Mouse (Mus musculus): ENCODE measurements around the gene Hsd17b2. TPM values are rescaled to one million over a fixed set of nuclear protein-coding genes. Genes with fewer than 3 reads are reported as not detected.

The Hsd17b2 gene
- total RNA-seq, 1 experiment from 2014 or later: 0.47 TPM

DNA sequence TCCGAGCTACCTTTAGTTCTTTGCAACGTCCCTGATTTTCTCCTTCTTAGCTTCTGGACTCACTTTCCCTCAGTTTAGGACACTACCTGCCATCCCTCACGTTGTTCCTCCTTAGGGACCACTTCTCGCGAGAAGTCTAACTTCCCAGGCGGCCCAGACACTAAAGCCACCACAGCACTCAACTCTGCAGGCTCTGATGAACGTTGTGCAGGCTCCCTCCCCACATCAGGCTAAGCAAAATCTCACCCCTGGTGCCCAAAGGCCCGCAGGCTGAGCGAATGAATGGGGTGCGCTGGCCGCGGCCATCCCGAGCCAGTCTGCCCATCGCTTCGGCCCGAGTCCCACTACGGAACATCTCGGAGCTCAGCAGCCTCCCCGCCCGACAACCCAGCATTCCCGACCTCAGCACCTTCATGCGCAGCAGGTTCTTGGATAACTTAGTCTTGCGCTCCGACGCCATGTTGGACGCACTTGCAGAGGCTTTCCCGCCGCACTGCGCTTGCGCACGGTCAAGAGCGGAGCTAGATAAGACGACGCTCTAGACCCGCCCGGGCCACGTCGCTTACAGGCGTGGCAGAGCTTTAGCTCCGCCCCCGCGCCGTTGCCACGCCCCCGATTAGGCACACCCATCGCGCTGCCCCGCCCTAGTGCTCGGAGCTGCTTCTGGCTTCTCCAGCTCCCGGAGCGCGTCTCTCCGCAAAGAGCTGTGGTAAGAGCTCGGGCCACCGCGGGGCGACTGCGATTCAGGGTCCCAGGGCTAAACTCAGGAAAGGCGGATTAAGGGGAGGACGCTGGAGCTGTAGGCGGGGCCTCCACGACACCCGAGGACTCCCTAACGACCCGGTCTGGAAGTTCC, 100.0 kb downstream of the Hsd17b2 start, which contains the start of gene Mphosph6:
Gene Mphosph6, minus strand, starts transcription at position 501 of the 856 bp plus-strand sequence.
- ATAC-seq (ENCODE audit: extremely low read depth, insufficient number of reproducible peaks, low FRiP score, poor library complexity, severe bottlenecking): peak; percentile 90

DNA sequence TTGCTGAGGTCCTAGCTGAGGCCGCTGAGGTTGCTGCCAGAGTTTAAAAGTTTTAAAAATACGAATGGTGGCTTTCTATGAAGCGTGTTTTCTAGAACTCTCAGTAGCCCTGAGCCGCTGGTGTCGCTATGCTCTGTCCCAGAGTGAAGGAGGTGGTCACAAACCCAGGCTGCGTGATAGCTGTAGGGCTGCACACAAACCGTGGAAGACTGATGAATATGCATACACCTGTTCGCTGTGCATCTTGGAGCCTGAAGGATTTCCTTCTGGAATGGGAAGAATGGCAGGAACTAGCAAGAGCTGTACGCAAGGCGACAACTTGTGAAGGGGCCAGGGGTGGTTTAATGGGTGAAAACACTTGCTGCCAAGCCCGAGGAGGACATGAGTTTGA, 100.6 kb downstream of the Hsd17b2 start:
- ATAC-seq (ENCODE audit: extremely low read depth, insufficient number of reproducible peaks, low FRiP score, poor library complexity, severe bottlenecking): no peak

DNA sequence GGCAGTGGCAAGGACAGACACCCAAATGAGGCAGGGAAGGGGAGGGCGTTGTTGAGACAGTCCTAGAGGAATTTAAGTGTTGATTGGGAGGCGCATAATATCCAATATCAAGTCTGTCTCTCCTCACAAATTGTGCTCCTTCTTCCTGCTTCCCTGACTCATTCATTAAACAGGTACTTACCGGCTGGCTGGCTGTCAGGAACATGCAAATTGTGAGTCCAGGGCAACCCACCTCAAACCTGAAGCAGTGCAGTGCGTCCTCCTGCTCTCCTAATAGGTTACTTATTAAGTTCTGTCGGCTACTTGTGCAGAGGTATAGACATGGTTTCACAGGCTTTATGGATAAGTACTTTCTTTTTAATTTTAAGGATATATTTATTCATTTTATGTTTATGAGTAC, 103.7 kb downstream of the Hsd17b2 start:
- ATAC-seq (ENCODE audit: extremely low read depth, insufficient number of reproducible peaks, low FRiP score, poor library complexity, severe bottlenecking): no peak

Other genes with a start within 250 kb of the Hsd17b2 start
- gene Plcg2, start 203.6 kb upstream of the Hsd17b2 start, total RNA-seq (2017): 220 and 238 TPM in 2 replicates
- 1.0 and 1.6 TPM in 2 replicates for gene Sdr42e1, start 28.2 kb upstream of the Hsd17b2 start, total RNA-seq (2017)
- gene Mphosph6, start 100.0 kb downstream of the Hsd17b2 start, total RNA-seq (2017): 12.0 and 13.7 TPM in 2 replicates